Mouse (Mus musculus) ES-E14 (cell line): ENCODE data around the gene Cngb1. TPM values are rescaled to one million over a fixed set of nuclear protein-coding genes. Genes with fewer than 3 reads are reported as not detected.

Experiments used
- DNase-seq: peaks from one replicate; pipeline ENCODE4 v3.0.0-alpha.2; 2013; ENCODE audit warnings: low read depth, low spot score
- H3K27ac ChIP-seq: 2 replicates; pipeline ENCODE4 v1.5.1; 2012; ENCODE audit warnings: low read depth, mild to moderate bottlenecking, low read length, moderate library complexity, mixed read lengths; ENCODE audit not compliant: poor library complexity, insufficient read depth, severe bottlenecking
- H3K36me3 ChIP-seq: 2 replicates; pipeline ENCODE4 v1.6.1; 2012; ENCODE audit warnings: mild to moderate bottlenecking, low read length, moderate library complexity, mixed read lengths; ENCODE audit not compliant: control insufficient read depth, poor library complexity, insufficient read depth, severe bottlenecking
- H3K4me1 ChIP-seq, 2 experiments: fragments of 150-350 bp in 1 of 2; sonication (generic) in 1 of 2; 2 replicates each; pipeline ENCODE4 v1.6.1; 2012; ENCODE audit warnings: low read length in 2 of 2, mild to moderate bottlenecking in 1 of 2, mixed read lengths in 1 of 2; ENCODE audit not compliant: control insufficient read depth in 2 of 2, insufficient read depth in 2 of 2, poor library complexity in 1 of 2
- H3K4me3 ChIP-seq, 2 experiments: fragments of 150-350 bp in 1 of 2; sonication (generic) in 1 of 2; 2 replicates each; pipeline ENCODE4 v1.5.1; 2012; ENCODE audit warnings: low read length in 2 of 2, low read depth in 1 of 2, mild to moderate bottlenecking in 1 of 2, mixed read lengths in 1 of 2; ENCODE audit not compliant: insufficient read depth in 1 of 2, poor library complexity in 1 of 2, severe bottlenecking in 1 of 2
- H3K9ac ChIP-seq: 2 replicates; pipeline ENCODE4 v1.6.1; 2012; ENCODE audit warnings: low read depth, mild to moderate bottlenecking, low read length, mixed read lengths; ENCODE audit not compliant: poor library complexity, insufficient read depth, severe bottlenecking
- H3K9me3 ChIP-seq: fragments of 150-350 bp; sonication (generic); 2 replicates; pipeline ENCODE4 v1.6.1; 2012; ENCODE audit warnings: low read depth, mild to moderate bottlenecking, low read length; ENCODE audit not compliant: control insufficient read depth, insufficient read depth
- CHD2 ChIP-seq: IDR thresholded peaks from 2 replicates; pipeline ENCODE4 v1.6.1; 2014; ENCODE audit warnings: mild to moderate bottlenecking, low read depth, low read length, inconsistent platforms
- HCFC1 ChIP-seq: IDR thresholded peaks from 2 replicates; pipeline ENCODE4 v1.6.1; 2012; ENCODE audit warnings: low read length, inconsistent platforms, borderline replicate concordance; ENCODE audit not compliant: insufficient read depth
- MAFK ChIP-seq: IDR thresholded peaks from 2 replicates; pipeline ENCODE4 v1.6.1; 2014; ENCODE audit warnings: mild to moderate bottlenecking, low read depth, low read length, inconsistent platforms; ENCODE audit not compliant: insufficient read depth
- ZC3H11A ChIP-seq: IDR thresholded peaks from 2 replicates; pipeline ENCODE4 v1.6.1; 2012; ENCODE audit warnings: low read depth, mild to moderate bottlenecking, inconsistent platforms, low read length, borderline replicate concordance
- ZNF384 ChIP-seq: IDR thresholded peaks from 2 replicates; pipeline ENCODE4 v1.6.1; 2012; ENCODE audit warnings: low read depth, low read length, inconsistent platforms
- in situ Hi-C, 2 experiments: fragments of 600-800 bp; cut with MboI; formaldehyde crosslinking; loops; one replicate each; pipeline ENCODE4 v1.15.1; 2025; ENCODE audit warnings: low sequenced_read_pairs in 2 of 2, inconsistent platforms in 1 of 2; ENCODE audit not compliant: unreplicated experiment in 2 of 2
- total RNA-seq: library from RNA; depleted of rRNA; stranded (reverse); fragments of 300-350 nt; gene quantifications from 2 replicates; pipeline ENCODE4 v1.2.3, GENCODE M21; 2012

The Cngb1 gene
- total RNA-seq, 1 experiment, result 1.5 TPM

DNA sequence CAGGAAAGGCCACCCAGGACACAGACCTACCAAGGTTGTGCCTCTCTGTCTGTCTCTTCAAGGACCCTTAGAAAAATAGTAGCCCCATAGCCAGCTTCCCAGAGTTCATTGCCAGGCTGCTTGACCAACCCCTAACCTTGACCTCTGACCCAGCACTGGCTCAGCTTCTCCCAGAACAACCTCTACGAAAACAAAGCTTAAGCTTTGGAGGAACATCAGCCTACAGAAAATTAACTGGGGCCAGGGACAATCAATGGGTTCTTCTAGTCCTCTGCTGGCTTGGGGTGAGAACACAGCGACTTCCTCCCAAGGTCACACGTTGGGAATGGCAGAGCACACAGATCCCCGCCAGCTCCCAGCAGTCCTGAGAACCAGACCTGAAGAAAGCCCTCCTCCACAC, 859 bp downstream of the Cngb1 start:
- H3K9ac ChIP-seq, result no peak overlapping the region
- no peak overlapping the region for H3K27ac ChIP-seq
- no peaks in the 10 kb centered on the region; a peak in 1 of 4 replicates for H3K4me1 ChIP-seq
- no peaks in the 10 kb centered on the region for H3K36me3 ChIP-seq
- no peaks in the 10 kb centered on the region for H3K9me3 ChIP-seq
- H3K4me3 ChIP-seq, result no peak overlapping the region
- no peak for DNase-seq
- in situ Hi-C loops, result no loop called here
- TF ChIP-seq MAFK (no peak), ZNF384 (no peak)

DNA sequence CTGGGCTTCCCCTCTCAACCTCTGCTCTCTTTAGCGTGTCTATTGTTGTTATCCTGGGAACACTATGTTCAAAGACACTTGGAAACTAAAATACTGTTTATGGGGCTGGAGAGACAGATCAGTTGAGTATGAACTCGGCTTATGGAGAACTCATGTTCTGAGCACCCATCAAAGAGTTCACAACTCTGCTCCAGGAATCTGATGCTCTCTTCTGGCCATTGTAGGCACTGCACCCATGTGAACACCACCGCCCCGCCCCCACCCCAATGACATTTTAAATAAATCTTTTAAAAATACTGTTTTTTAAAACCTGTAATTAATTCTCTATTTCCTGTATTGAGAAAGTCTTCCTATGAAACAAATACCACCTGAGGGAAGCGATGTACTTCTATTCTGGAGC, 4.0 kb downstream of the Cngb1 start:
- TF ChIP-seq CHD2, result no peak
- peak; percentile 50; the same call in 1 of the 2 replicates for TF ChIP-seq ZC3H11A
- no peak for TF ChIP-seq HCFC1
- TF ChIP-seq MAFK, result no peak
- no peak for TF ChIP-seq ZNF384
- H3K9me3 ChIP-seq, result no peaks in the 10 kb centered on the region
- no peak overlapping the region for H3K9ac ChIP-seq
- no peak overlapping the region for H3K27ac ChIP-seq
- in situ Hi-C loops, result no loop called here
- DNase-seq, result peak; percentile 34
- H3K4me3 ChIP-seq, result no peak overlapping the region
- no peaks in the 10 kb centered on the region for H3K4me1 ChIP-seq
- no peaks in the 10 kb centered on the region for H3K36me3 ChIP-seq

DNA sequence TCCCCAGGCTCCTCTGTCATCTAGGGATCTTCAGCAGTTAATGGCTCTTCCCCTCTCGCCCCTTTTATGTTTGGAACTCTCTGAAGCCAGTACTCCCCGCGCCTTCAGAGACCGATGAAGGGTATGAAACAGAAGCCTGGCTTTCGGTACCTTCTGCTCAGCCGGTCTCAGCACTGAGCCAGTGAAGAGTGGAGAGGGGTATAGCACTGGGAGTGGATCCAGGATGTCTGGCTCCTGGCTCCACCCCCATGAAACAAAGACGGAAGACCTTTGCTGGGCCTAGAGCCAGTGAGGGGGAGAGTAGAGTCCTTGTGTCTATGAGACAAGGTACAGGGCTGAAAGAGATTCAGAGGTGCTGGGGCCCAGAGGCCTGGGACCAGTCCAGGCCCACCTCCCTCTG, 12.5 kb downstream of the Cngb1 start:
- H3K9me3 ChIP-seq, result no peaks in the 10 kb centered on the region
- H3K27ac ChIP-seq, result no peak overlapping the region
- peaks cover 0 to 3% of the 10 kb centered on the region in 2 experiments; a peak in 2 of 4 replicates for H3K4me1 ChIP-seq
- no peaks in the 10 kb centered on the region for H3K36me3 ChIP-seq
- TF ChIP-seq ZC3H11A, result no peak
- TF ChIP-seq CHD2, result no peak
- TF ChIP-seq ZNF384, result no peak
- TF ChIP-seq HCFC1, result no peak
- no peak for TF ChIP-seq MAFK
- H3K9ac ChIP-seq, result no peak overlapping the region
- DNase-seq, result no peak
- in situ Hi-C loops, result no loop called here
- H3K4me3 ChIP-seq, result peak overlapping the region; percentile 11 to 50; a peak in 1 of 4 replicates

DNA sequence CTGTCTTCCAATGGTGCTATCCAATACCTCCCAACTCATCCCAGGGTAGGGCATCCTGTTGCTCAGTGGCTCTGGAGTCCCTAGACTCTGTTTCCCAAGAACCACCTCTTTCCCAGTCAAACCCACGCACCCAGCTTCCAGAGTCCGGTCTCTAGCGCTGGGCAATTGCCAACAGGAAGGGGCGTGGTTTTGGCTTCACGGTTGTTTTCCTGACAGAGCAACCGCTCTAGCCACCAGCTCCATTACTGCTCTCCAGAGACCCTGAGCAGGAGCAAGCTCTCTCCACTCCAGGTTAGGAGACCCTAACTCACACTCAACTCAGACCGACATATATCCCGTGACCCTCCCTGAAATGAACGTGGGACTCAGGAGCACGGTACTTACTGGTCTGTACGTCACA, 13.2 kb downstream of the Cngb1 start:
- DNase-seq, result no peak
- Histone ChIP-seq H3K27ac (no peak overlapping the region), H3K9me3 (no peaks in the 10 kb centered on the region), H3K4me1 (peaks cover 0 to 3% of the 10 kb centered on the region in 2 experiments; a peak in 2 of 4 replicates), H3K36me3 (no peaks in the 10 kb centered on the region), H3K4me3 (peak overlapping the region in 1 of 2 experiments; percentile 64; a peak in 3 of 4 replicates), H3K9ac (no peak overlapping the region)
- no peak for TF ChIP-seq CHD2
- in situ Hi-C loops, result no loop called here

DNA sequence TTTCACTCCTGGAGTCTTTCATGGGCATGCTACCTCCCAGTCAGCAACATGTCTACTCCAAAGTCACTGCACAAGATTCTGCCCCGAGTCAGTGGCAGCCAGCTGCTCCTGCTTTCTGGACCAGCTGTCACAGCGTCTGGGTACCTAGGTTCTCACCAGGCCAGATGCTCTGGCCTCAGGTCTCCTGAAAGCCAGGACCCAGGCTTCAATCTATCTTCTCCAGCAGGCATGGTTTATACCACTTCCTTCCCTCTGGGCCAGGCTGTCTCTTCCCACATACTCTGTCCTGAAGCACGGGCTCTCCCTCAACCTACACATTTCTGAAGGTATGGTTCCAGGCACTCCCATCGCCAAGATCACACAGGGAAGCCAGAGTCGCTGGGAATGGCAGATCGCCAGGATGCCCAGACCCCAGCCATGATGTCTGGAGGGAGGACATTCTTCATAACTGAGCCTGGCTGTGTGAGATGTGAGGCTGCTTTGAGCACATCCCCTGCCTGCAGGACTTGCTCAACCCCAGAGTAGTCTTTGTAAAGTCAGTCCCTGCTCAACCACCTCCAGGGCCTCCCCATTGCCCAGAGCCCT, 17.2 kb downstream of the Cngb1 start:
- Histone ChIP-seq H3K4me1 (peaks cover 0 to 3% of the 10 kb centered on the region in 2 experiments; a peak in 2 of 4 replicates), H3K9ac (no peak overlapping the region), H3K9me3 (no peaks in the 10 kb centered on the region), H3K27ac (no peak overlapping the region), H3K36me3 (no peaks in the 10 kb centered on the region), H3K4me3 (no peak overlapping the region)
- no peak for TF ChIP-seq MAFK
- no peak for TF ChIP-seq ZNF384
- no peak for TF ChIP-seq ZC3H11A
- no peak for TF ChIP-seq CHD2
- TF ChIP-seq HCFC1, result no peak
- DNase-seq, result no peak
- in situ Hi-C loops, result no loop called here
